Mouse (Mus musculus) embryonic facial prominence, embryonic 10.5 days (tissue): Measurements from ENCODE around the gene Grem1. TPM values are rescaled to one million over a fixed set of nuclear protein-coding genes. Genes with fewer than 3 reads are reported as not detected.
A peak's percentile ranks its signal among the peaks of the same experiment; 100 is the strongest.

Source experiments
- DNase-seq: peaks from one replicate; pipeline ENCODE4 v3.0.0-alpha.2; 2017; ENCODE audit warnings: low spot score
- H3K27ac ChIP-seq: fragments of 300-500 bp; sonication (generic); replicated peaks from 2 replicates; pipeline ENCODE4 v1.5.1; 2016; ENCODE audit warnings: mild to moderate bottlenecking
- H3K27me3 ChIP-seq: fragments of 300-500 bp; sonication (generic); replicated peaks from 2 replicates; pipeline ENCODE4 v1.6.1; 2016; ENCODE audit warnings: low read depth, mild to moderate bottlenecking; ENCODE audit not compliant: poor library complexity, severe bottlenecking
- H3K36me3 ChIP-seq: fragments of 300-500 bp; sonication (generic); replicated peaks from 2 replicates; pipeline ENCODE4 v1.6.1; 2016; ENCODE audit warnings: mild to moderate bottlenecking, moderate library complexity
- H3K4me1 ChIP-seq: fragments of 300-500 bp; sonication (generic); 2 replicates; pipeline ENCODE4 v1.6.1; 2016
- H3K4me3 ChIP-seq: fragments of 300-500 bp; sonication (generic); 2 replicates; pipeline ENCODE4 v1.5.1; 2016; ENCODE audit warnings: mild to moderate bottlenecking, moderate library complexity
- H3K9me3 ChIP-seq: fragments of 300-500 bp; sonication (generic); 2 replicates; pipeline ENCODE4 v1.6.1; 2016; ENCODE audit warnings: mild to moderate bottlenecking
- WGBS: fragments of 180-500 bp; shearing (Covaris S2); methylation state at CpG from one replicate; pipeline ENCODE4 v1.1.7; 2016; 5-methylcytosine and 5-hydroxymethylcytosine counted together
- polyA plus RNA-seq: library from polyadenylated mRNA; unstranded; fragments of >200 nt; fragmentation: Nextera tagmentation; extraction: Ambion mirVana; gene quantifications from 2 replicates; pipeline ENCODE4 v1.2.1, GENCODE M21; 2016

Gene Grem1
- polyA plus RNA-seq: 0.64 and 0.75 TPM in 2 replicates

GRCm38 (mm10) chr2:113758311-113759161, at the start of gene Grem1:
Gene Grem1 (minus strand): TSS chr2:113758646.
- Histone ChIP-seq H3K27ac (peak within 1 kb of the TSS; percentile 72), H3K9me3 (no peaks in the 10 kb centered on the region), H3K4me1 (peaks cover 32% of the 10 kb centered on the region), H3K36me3 (no peaks in the 10 kb centered on the region), H3K4me3 (peak within 1 kb of the TSS; percentile 68), H3K27me3 (peaks cover 82% of the 10 kb centered on the region)
- DNase-seq: peak; percentile 67
- WGBS: under 1% methylated on average over 64 of the region's 64 CpGs

DNA sequence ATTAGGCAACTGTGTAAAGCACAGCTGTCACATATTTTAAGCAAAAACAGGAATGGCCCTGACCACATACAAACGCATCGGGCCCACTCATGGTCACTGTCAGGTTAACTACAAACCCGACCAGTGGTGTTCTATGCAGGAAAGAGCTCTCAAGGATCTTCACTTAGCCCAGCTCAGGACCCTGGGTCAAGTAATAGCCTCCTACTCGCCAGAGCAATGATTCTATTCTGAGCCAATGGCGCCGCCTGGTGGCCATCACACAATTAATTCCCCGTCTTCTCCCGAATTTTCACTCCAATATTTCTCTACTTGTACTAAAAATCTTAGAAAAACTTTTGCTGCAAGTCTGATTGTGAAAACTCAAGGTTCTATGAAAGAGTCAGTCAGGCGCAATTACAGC, 49.2 kb upstream of the Grem1 start:
- Histone ChIP-seq H3K36me3 (no peaks in the 10 kb centered on the region), H3K27ac (no peak overlapping the region)

DNA sequence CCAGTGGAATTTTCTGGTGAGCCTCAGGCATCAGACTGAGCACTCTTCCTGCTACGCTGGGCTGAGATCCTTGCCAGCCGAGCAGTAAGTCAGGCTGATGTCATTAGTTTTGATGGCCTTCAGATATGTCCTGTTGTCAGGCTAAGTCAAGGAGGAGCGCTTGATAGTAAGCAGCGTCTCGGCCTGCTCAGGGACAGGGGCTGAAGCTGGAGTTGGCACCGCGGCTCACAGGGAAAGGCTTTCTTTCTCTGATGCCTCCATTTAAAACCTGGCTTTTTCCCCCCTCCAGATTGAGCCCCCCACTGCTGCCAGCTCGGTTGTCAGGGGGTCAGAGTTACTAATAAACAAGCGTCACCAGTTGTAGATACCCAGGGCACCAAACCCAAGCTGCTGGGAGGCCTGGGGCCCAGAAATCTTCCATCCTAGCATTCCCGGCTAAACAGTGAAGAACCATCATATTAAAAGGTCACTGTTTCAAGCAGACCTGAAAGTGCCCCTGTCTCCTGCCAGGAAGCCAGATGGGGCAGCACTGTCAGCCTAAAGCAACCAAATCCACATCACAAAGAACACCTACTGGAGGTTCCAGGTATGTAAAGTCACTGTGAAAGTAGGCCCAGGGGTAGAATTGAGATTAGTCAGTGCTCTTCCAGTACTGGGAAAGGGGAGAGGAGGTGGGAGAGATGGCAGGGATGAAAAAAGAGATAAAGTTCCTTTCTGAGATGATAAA, 48.6 kb upstream of the Grem1 start:
- Histone ChIP-seq H3K4me3 (no peak overlapping the region), H3K27me3 (no peaks in the 10 kb centered on the region), H3K27ac (no peak overlapping the region), H3K36me3 (no peaks in the 10 kb centered on the region), H3K4me1 (peaks cover 8% of the 10 kb centered on the region; the same call in 1 of the 2 replicates), H3K9me3 (no peaks in the 10 kb centered on the region)
- 54% methylated on average over 10 of the region's 10 CpGs for WGBS
- DNase-seq: no peak

More for the DNA sequence above, 49.2 kb upstream of the Grem1 start:
- no peak overlapping the region for H3K4me3 ChIP-seq
- 25% methylated on average over 9 of the region's 9 CpGs for WGBS
- H3K27me3 ChIP-seq: no peaks in the 10 kb centered on the region
- peaks cover 8% of the 10 kb centered on the region; the same call in 1 of the 2 replicates for H3K4me1 ChIP-seq
- peak; percentile 81 for DNase-seq
- H3K9me3 ChIP-seq: no peaks in the 10 kb centered on the region

DNA sequence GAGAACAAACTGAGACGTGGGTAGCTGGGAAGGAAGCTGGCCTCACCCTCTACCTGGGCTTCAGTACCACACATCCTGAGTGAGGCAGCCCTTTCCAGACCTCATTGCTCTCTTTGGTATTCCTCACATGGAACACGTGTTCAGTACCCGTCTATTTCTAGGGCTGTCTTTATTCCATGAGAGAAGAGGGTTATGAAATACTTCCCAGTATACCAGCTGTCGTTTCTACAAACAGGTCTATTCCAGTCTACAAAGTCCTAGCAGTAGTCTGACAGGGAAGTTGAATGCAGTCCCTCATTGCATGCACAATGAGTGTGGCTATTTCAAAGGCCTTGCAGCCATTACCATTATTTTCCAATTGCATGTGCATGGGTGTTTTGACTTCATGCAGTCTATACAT, 47.3 kb upstream of the Grem1 start:
- DNase-seq: no peak
- H3K27ac ChIP-seq: no peak overlapping the region
- peaks cover 10% of the 10 kb centered on the region for H3K4me1 ChIP-seq
- no peaks in the 10 kb centered on the region for H3K9me3 ChIP-seq
- no peak overlapping the region for H3K4me3 ChIP-seq
- H3K36me3 ChIP-seq: no peaks in the 10 kb centered on the region
- WGBS: 89% methylated on average over 4 of the region's 4 CpGs
- H3K27me3 ChIP-seq: no peaks in the 10 kb centered on the region

- 42% methylated on average over 1 of the region's 1 CpGs for WGBS
Observed at GRCm38 (mm10) chr2:113803753-113804152, 45.3 kb upstream of the Grem1 start.

DNA sequence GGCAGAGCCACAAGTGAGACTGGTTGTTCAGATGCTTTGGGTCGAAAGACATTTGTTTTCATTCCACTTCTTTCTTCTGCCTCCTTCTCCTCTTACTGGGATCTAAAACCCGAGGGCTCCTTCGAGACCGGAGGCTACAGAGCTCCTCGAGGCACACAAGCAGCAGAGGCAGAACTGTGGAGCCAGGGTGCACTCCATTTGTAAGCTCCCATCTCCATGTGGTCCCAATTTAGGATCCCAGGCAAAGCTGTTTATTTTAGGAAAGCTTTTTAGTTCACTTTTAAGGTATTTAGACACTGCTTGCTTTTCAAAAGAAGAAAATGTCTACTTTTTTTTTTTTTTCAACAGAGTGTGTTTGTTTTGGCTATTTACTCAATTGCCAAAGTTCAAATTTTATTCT, 42.4 kb upstream of the Grem1 start:
- Histone ChIP-seq H3K27ac (peak overlapping the region; percentile 48; the same call in 1 of the 2 replicates), H3K27me3 (0 out of 2 replicates have a peak, but pooled peaks cover 3% of the 10 kb centered on the region), H3K4me1 (peaks cover 5% of the 10 kb centered on the region), H3K4me3 (no peak overlapping the region), H3K9me3 (no peaks in the 10 kb centered on the region), H3K36me3 (no peaks in the 10 kb centered on the region)
- DNase-seq: no peak
- 34% methylated on average over 5 of the region's 5 CpGs for WGBS

More at GRCm38 (mm10) chr2:113803753-113804152, 45.3 kb upstream of the Grem1 start:
- Histone ChIP-seq H3K4me3 (no peak overlapping the region), H3K36me3 (no peaks in the 10 kb centered on the region), H3K27me3 (no peaks in the 10 kb centered on the region), H3K9me3 (no peaks in the 10 kb centered on the region), H3K4me1 (peaks cover 13% of the 10 kb centered on the region), H3K27ac (no peak overlapping the region)
- no peak for DNase-seq

GRCm38 (mm10) chr2:113798605-113799004, 40.2 kb upstream of the Grem1 start:
- Histone ChIP-seq H3K4me3 (no peak overlapping the region), H3K9me3 (no peaks in the 10 kb centered on the region), H3K4me1 (peaks cover 5% of the 10 kb centered on the region), H3K36me3 (no peaks in the 10 kb centered on the region), H3K27me3 (0 out of 2 replicates have a peak, but pooled peaks cover 3% of the 10 kb centered on the region), H3K27ac (no peak overlapping the region)
- no peak for DNase-seq
- 85% methylated on average over 13 of the region's 13 CpGs for WGBS

DNA sequence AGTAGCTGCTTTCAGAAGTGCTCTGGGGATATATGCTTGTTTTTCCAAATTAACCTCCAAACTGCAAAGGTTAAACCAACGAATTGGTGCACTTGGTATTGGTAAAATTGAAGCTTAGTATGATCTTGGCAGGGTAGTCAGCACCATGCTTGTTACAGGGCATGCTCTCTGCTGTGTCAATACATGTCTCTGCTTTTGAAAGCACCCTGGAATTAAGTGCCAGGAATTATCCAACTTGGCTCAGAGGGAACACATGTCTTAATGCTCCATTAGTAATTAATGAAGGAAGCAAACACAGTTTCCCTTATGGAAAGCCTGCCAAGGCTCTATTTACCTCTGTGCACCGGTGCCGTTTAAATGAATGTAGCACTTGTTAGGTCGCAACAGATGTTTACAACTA, 36.7 kb upstream of the Grem1 start:
- H3K27ac ChIP-seq: no peak overlapping the region
- H3K4me1 ChIP-seq: no peaks in the 10 kb centered on the region
- 0 out of 2 replicates have a peak, but pooled peaks cover 3% of the 10 kb centered on the region for H3K27me3 ChIP-seq
- no peaks in the 10 kb centered on the region for H3K36me3 ChIP-seq
- no peaks in the 10 kb centered on the region for H3K9me3 ChIP-seq
- no peak for DNase-seq
- H3K4me3 ChIP-seq: no peak overlapping the region
- WGBS: 65% methylated on average over 4 of the region's 4 CpGs

DNA sequence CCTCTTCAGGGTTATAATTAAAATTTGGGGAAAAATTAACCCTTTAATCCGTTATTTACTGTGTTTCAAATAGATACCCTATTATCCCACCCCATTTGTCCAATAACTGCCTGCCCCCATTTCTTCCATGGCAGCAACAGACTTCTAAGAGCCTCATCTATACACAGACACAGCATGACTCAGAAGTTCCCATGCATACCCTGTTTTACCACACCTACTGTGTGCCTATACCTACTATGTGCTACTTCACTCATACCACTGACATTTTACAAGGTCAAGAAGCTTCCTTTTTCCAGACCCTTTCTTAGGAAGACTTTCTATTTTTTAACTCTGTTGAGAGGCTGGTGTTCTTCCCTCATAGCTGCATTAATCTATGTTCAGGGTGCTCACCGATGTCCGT, 35.1 kb upstream of the Grem1 start:
- WGBS: 88% methylated on average over 3 of the region's 3 CpGs
- no peak overlapping the region for H3K27ac ChIP-seq
- H3K27me3 ChIP-seq: 0 out of 2 replicates have a peak, but pooled peaks cover 1% of the 10 kb centered on the region
- DNase-seq: no peak
- H3K4me1 ChIP-seq: no peaks in the 10 kb centered on the region
- H3K36me3 ChIP-seq: no peaks in the 10 kb centered on the region
- no peaks in the 10 kb centered on the region for H3K9me3 ChIP-seq
- H3K4me3 ChIP-seq: no peak overlapping the region

DNA sequence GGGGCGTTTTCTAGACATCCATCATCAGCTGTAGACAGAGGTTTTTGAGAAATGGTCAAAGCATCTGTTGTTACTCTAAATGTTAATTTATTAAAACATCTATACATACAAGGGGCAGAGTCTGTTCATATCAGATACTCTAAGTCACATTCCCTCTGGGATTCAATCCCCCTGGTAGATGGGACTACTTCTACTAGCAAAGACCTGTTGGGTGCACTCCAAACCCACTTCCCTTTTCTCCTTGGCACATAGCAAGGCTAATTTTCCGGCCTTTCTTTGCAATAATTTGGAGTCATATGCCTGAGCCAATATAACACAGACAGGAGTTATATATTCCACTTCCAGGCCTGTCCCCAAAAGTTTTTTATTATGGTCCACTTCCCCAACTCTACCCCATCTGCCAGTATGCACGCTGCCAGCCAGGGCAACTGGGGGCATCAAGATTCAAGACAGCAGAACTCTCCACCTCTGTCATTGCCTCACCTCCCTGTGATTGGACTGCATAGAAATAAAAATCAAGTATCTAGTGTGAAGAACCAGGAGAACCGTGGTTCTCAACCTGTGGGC, 30.5 kb upstream of the Grem1 start:
- 87% methylated on average over 4 of the region's 4 CpGs for WGBS
- H3K9me3 ChIP-seq: no peaks in the 10 kb centered on the region
- no peaks in the 10 kb centered on the region for H3K36me3 ChIP-seq

DNA sequence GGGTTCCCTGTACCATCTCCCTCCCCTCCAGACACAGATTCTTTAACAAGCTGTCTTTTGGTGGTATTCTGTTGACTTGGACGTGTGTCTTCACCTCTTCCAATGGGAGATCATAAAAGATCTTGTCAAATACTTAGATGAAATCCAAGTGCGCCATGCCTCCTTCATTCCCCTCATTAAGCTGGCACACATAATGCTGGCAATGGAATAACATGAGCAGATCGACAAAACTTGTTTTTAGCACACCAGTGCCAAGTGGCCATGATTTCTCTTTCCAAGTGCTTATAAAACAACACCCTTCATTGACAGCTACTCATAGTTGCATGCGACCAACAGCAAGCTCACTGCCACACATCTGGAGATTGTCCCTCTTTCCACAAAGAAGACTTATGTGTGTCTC, 29.4 kb upstream of the Grem1 start:
- Histone ChIP-seq H3K27ac (no peak overlapping the region), H3K36me3 (no peaks in the 10 kb centered on the region), H3K27me3 (no peaks in the 10 kb centered on the region), H3K4me1 (no peaks in the 10 kb centered on the region), H3K4me3 (no peak overlapping the region), H3K9me3 (no peaks in the 10 kb centered on the region)
- WGBS: 89% methylated on average over 4 of the region's 4 CpGs
- no peak for DNase-seq

More for the DNA sequence above, 30.5 kb upstream of the Grem1 start:
- Histone ChIP-seq H3K27ac (no peak overlapping the region), H3K27me3 (no peaks in the 10 kb centered on the region), H3K4me1 (no peaks in the 10 kb centered on the region), H3K4me3 (no peak overlapping the region)
- DNase-seq: no peak

DNA sequence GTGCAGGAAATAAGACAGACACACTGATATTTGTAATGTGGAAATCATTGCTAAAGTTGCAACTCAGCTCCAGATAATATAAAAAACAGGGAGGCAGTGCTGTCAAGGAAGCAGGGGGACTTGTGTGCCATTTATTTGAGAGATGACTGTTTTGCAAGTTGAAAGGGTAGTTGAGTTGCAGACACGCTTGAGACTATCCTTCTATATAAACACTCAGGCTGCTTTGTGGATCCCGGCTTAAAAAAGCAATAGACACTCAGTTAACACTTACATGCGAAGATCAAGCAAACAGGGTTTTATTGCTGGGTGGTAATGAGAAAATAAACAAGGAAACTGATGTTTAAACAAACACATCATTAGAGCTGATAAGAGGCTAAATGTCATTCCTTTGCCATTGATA, 26.4 kb upstream of the Grem1 start:
- H3K27me3 ChIP-seq: no peaks in the 10 kb centered on the region
- no peaks in the 10 kb centered on the region for H3K36me3 ChIP-seq
- H3K4me1 ChIP-seq: no peaks in the 10 kb centered on the region
- 78% methylated on average over 3 of the region's 3 CpGs for WGBS
- no peak overlapping the region for H3K4me3 ChIP-seq
- no peaks in the 10 kb centered on the region for H3K9me3 ChIP-seq
- no peak overlapping the region for H3K27ac ChIP-seq
- no peak for DNase-seq
